Mouse (Mus musculus): ENCODE measurements around the gene Tcf15. TPM values are rescaled to one million over a fixed set of nuclear protein-coding genes. Genes with fewer than 3 reads are reported as not detected.

The Tcf15 gene
- total RNA-seq, 2 experiments from 2014 or later: 24.3 to 34.0 TPM

- DNase-seq (ENCODE audit: low spot score): no peak
- intact Hi-C loops (cut with DNase I): no loop called here
These were observed 25.7 kb upstream of the Tcf15 start for GRCm38 (mm10) chr2:152117694-152118093.

- DNase-seq (ENCODE audit: low spot score): no peak
- intact Hi-C loops (cut with DNase I): no loop called here
These were observed 24.0 kb upstream of the Tcf15 start for GRCm38 (mm10) chr2:152119228-152119865.

GRCm38 (mm10) chr2:152122896-152123295, 20.5 kb upstream of the Tcf15 start:
- DNase-seq (ENCODE audit: low spot score): no peak
- intact Hi-C loops (cut with DNase I): no loop called here

- DNase-seq (ENCODE audit: low spot score): no peak
These were observed 14.8 kb upstream of the Tcf15 start for GRCm38 (mm10) chr2:152128597-152128996.

GRCm38 (mm10) chr2:152129778-152130177, 13.6 kb upstream of the Tcf15 start:
- intact Hi-C loops (cut with DNase I): no loop called here
- DNase-seq (ENCODE audit: low spot score): no peak

More at GRCm38 (mm10) chr2:152128597-152128996, 14.8 kb upstream of the Tcf15 start:
- intact Hi-C loops (cut with DNase I): no loop called here

GRCm38 (mm10) chr2:152132016-152132415, 11.3 kb upstream of the Tcf15 start:
- no peak for DNase-seq (ENCODE audit: low spot score)
- intact Hi-C loops (cut with DNase I): no loop called here

GRCm38 (mm10) chr2:152132691-152133090, 10.7 kb upstream of the Tcf15 start:
- no peak for DNase-seq (ENCODE audit: low spot score)
- intact Hi-C loops (cut with DNase I): no loop called here

- no peak for DNase-seq (ENCODE audit: low spot score)
- intact Hi-C loops (cut with DNase I): no loop called here
These were observed 4.0 kb upstream of the Tcf15 start for GRCm38 (mm10) chr2:152139191-152139987.

GRCm38 (mm10) chr2:152140941-152141340, 2.4 kb upstream of the Tcf15 start:
- DNase-seq (ENCODE audit: low spot score): no peak
- intact Hi-C loops (cut with DNase I): loop anchor here (5.0 kb wide), 1 partner anchor 56 kb away; no protein-coding TSS in a partner anchor

GRCm38 (mm10) chr2:152141491-152141890, 1.9 kb upstream of the Tcf15 start:
- intact Hi-C loops (cut with DNase I): loop anchor here (5.0 kb wide), 1 partner anchor 56 kb away; no protein-coding TSS in a partner anchor
- DNase-seq (ENCODE audit: low spot score): no peak

- DNase-seq (ENCODE audit: low spot score): peak; percentile 26
These were observed 1.3 kb upstream of the Tcf15 start for GRCm38 (mm10) chr2:152142046-152142445.

GRCm38 (mm10) chr2:152142571-152142970, 790 bp upstream of the Tcf15 start:
- intact Hi-C loops (cut with DNase I): loop anchor here (2.0 to 5.0 kb wide), 3 partner anchors 28 to 55 kb away; no protein-coding TSS in a partner anchor
- no peak for DNase-seq (ENCODE audit: low spot score)

More at GRCm38 (mm10) chr2:152142046-152142445, 1.3 kb upstream of the Tcf15 start:
- intact Hi-C loops (cut with DNase I): loop anchor here (2.0 to 5.0 kb wide), 3 partner anchors 27 to 55 kb away; no protein-coding TSS in a partner anchor

GRCm38 (mm10) chr2:152144158-152144450, 743 bp downstream of the Tcf15 start:
- DNase-seq (ENCODE audit: low spot score): no peak
- intact Hi-C loops (cut with DNase I): loop anchor here (5.0 kb wide), 1 partner anchor 53 kb away; no protein-coding TSS in a partner anchor

- intact Hi-C loops (cut with DNase I): loop anchor here (5.0 kb wide), 1 partner anchor 53 kb away; no protein-coding TSS in a partner anchor
- no peak for DNase-seq (ENCODE audit: low spot score)
These were observed 1.1 kb downstream of the Tcf15 start for GRCm38 (mm10) chr2:152144501-152144900.

- DNase-seq (ENCODE audit: low spot score): no peak
- intact Hi-C loops (cut with DNase I): no loop called here
These were observed 2.4 kb downstream of the Tcf15 start for GRCm38 (mm10) chr2:152145711-152146110.

- DNase-seq (ENCODE audit: low spot score): no peak
- intact Hi-C loops (cut with DNase I): no loop called here
These were observed 3.7 kb downstream of the Tcf15 start for GRCm38 (mm10) chr2:152147079-152147478.

GRCm38 (mm10) chr2:152148675-152149074, 5.3 kb downstream of the Tcf15 start:
- no peak for DNase-seq (ENCODE audit: low spot score)
- intact Hi-C loops (cut with DNase I): no loop called here

- no peak for DNase-seq (ENCODE audit: low spot score)
- intact Hi-C loops (cut with DNase I): loop anchor here (1.0 kb wide), 1 partner anchor 27 kb away; no protein-coding TSS in a partner anchor
These were observed 6.5 kb downstream of the Tcf15 start for GRCm38 (mm10) chr2:152149891-152150290.

GRCm38 (mm10) chr2:152150373-152150772, 7.0 kb downstream of the Tcf15 start:
- intact Hi-C loops (cut with DNase I): loop anchor here (1.0 kb wide), 1 partner anchor 27 kb away; no protein-coding TSS in a partner anchor
- peak; percentile 67 for DNase-seq (ENCODE audit: low spot score)

- DNase-seq (ENCODE audit: low spot score): no peak
- intact Hi-C loops (cut with DNase I): no loop called here
These were observed 10.0 kb downstream of the Tcf15 start for GRCm38 (mm10) chr2:152153361-152153760.

All from heart, postnatal 25 days (tissue).